Mouse (Mus musculus) forebrain, embryonic 15.5 days (tissue): ENCODE results near the gene Limch1. TPM values are rescaled to one million over a fixed set of nuclear protein-coding genes. Genes with fewer than 3 reads are reported as not detected.

Experiments used
- ATAC-seq: fragments of 200-750 bp; cut with Nextera tagmentation; replicated peaks from 2 replicates; pipeline ENCODE4 v1.8.0; 2017; ENCODE audit warnings: mild to moderate bottlenecking, moderate TSS enrichment, moderate library complexity
- H3K27ac ChIP-seq: fragments of 300-500 bp; sonication (generic); replicated peaks from 2 replicates; pipeline ENCODE4 v1.5.1; 2015; ENCODE audit warnings: mild to moderate bottlenecking, inconsistent platforms
- H3K27me3 ChIP-seq: fragments of 300-500 bp; sonication (generic); 2 replicates; pipeline ENCODE4 v1.6.1; 2015; ENCODE audit warnings: inconsistent platforms
- H3K36me3 ChIP-seq: fragments of 300-500 bp; sonication (generic); 2 replicates; pipeline ENCODE4 v1.6.1; 2015; ENCODE audit warnings: mild to moderate bottlenecking, inconsistent platforms
- H3K4me1 ChIP-seq: fragments of 300-500 bp; sonication (generic); 2 replicates; pipeline ENCODE4 v1.6.1; 2015; ENCODE audit warnings: inconsistent platforms
- H3K4me2 ChIP-seq: fragments of 300-500 bp; sonication (generic); replicated peaks from 2 replicates; pipeline ENCODE4 v1.6.1; 2015; ENCODE audit warnings: mild to moderate bottlenecking, inconsistent platforms
- H3K4me3 ChIP-seq: fragments of 300-500 bp; sonication (generic); 2 replicates; pipeline ENCODE4 v1.5.1; 2015; ENCODE audit warnings: mild to moderate bottlenecking, inconsistent platforms
- H3K9ac ChIP-seq: fragments of 300-500 bp; sonication (generic); replicated peaks from 2 replicates; pipeline ENCODE4 v1.6.1; 2015; ENCODE audit warnings: mild to moderate bottlenecking, inconsistent platforms
- H3K9me3 ChIP-seq: fragments of 300-500 bp; sonication (generic); 2 replicates; pipeline ENCODE4 v1.6.1; 2016; ENCODE audit warnings: inconsistent platforms
- WGBS: fragments of 180-500 bp; shearing (Covaris S2); methylation state at CpG from one replicate; pipeline ENCODE4 v1.1.7; 2015; ENCODE audit warnings: mixed read lengths; 5-methylcytosine and 5-hydroxymethylcytosine counted together
- polyA plus RNA-seq: library from polyadenylated mRNA; unstranded; fragments of >200 nt; fragmentation: Nextera tagmentation; extraction: Ambion mirVana; gene quantifications from 2 replicates; pipeline ENCODE4 v1.2.1, GENCODE M21; 2015

Limch1 gene
- polyA plus RNA-seq, 1 experiment from 2014 or later, result 84.3 TPM

DNA sequence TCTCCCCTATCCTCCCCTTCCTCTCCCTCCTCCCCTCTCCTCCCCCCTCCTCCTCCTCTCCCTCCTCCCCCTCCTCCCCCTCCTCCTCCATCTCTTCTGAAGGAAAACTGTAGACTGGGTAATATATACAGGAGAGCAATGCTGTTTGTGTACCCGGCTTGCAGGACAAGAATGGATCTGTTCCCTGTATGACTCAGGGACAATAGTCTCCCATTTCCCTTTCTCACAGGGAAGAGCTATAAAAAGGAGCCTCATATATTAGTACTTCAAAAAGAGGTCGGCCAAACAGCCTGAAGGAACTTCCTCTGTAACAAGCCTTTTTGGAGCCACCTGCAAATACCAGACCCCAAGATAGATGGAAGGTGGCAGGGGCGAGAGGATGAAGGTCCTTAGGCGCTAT, 23.4 kb downstream of the Limch1 start:
- no peak overlapping the region for H3K27ac ChIP-seq
- H3K27me3 ChIP-seq, result no peaks in the 10 kb centered on the region
- H3K4me1 ChIP-seq, result peaks cover 19% of the 10 kb centered on the region
- H3K36me3 ChIP-seq, result no peaks in the 10 kb centered on the region
- no peak for ATAC-seq
- WGBS, result 55% methylated on average over 4 of the region's 4 CpGs
- no peak overlapping the region for H3K4me2 ChIP-seq
- no peak overlapping the region for H3K4me3 ChIP-seq
- no peak overlapping the region for H3K9ac ChIP-seq
- H3K9me3 ChIP-seq, result no peaks in the 10 kb centered on the region

DNA sequence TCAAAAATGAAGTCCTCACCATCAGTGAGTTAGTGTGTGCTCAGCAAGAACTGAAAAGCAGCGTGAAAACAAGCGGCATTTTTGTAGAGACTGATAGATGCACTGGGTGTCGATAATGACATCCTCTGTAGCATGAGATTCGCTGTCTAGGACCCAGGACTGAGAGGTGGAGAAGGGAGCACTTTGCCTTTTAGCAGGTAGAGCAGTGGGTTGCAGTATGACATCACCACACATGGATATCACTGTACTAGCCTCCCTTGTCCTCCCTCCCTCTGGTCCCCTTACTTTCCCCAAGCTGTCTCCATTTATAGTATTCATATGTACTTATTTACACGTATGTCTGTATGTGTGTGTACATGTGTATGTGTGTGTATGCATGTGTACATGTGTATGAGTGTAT, 23.9 kb downstream of the Limch1 start:
- 92% methylated on average over 5 of the region's 5 CpGs for WGBS
- no peak overlapping the region for H3K4me2 ChIP-seq

GRCm38 (mm10) chr5:66777999-66778710, 32.5 kb downstream of the Limch1 start:
- ATAC-seq, result no peak
- H3K4me3 ChIP-seq, result no peak overlapping the region
- no peaks in the 10 kb centered on the region for H3K9me3 ChIP-seq
- no peak overlapping the region for H3K9ac ChIP-seq
- H3K27ac ChIP-seq, result no peak overlapping the region
- H3K4me1 ChIP-seq, result no peaks in the 10 kb centered on the region
- no peaks in the 10 kb centered on the region for H3K36me3 ChIP-seq
- 69% methylated on average over 10 of the region's 10 CpGs for WGBS
- H3K4me2 ChIP-seq, result no peak overlapping the region
- no peaks in the 10 kb centered on the region for H3K27me3 ChIP-seq

More for the DNA sequence above, 23.9 kb downstream of the Limch1 start:
- no peaks in the 10 kb centered on the region for H3K27me3 ChIP-seq
- peaks cover 19% of the 10 kb centered on the region for H3K4me1 ChIP-seq
- H3K9ac ChIP-seq, result no peak overlapping the region
- no peak for ATAC-seq
- no peaks in the 10 kb centered on the region for H3K9me3 ChIP-seq
- H3K27ac ChIP-seq, result no peak overlapping the region
- no peak overlapping the region for H3K4me3 ChIP-seq
- H3K36me3 ChIP-seq, result no peaks in the 10 kb centered on the region

DNA sequence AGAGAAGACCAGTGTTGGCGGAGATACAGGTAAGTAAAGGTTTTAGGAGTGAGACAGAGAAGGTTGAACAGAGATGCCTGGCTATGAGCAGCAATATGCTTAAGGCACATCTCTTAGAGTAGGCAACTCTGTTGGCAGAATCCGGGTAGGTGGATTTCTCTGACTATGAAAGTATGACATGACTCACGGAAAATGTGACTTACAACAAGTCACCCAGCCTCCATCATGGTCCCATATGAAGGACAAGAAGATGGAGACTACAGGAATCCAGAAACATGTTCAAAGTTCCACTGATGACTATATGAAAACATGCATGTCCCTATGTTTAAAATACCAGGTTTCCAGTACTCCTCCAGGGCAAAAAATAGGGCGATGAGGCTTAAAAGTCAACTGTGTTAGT, 34.7 kb downstream of the Limch1 start:
- H3K4me1 ChIP-seq, result no peaks in the 10 kb centered on the region
- WGBS, result 95% methylated on average over 4 of the region's 4 CpGs
- ATAC-seq, result no peak
- H3K27ac ChIP-seq, result no peak overlapping the region
- H3K27me3 ChIP-seq, result no peaks in the 10 kb centered on the region
- H3K9me3 ChIP-seq, result no peaks in the 10 kb centered on the region
- no peak overlapping the region for H3K9ac ChIP-seq
- H3K36me3 ChIP-seq, result no peaks in the 10 kb centered on the region
- H3K4me3 ChIP-seq, result no peak overlapping the region
- H3K4me2 ChIP-seq, result no peak overlapping the region

- no peak for ATAC-seq
- Histone ChIP-seq H3K4me2 (no peak overlapping the region), H3K4me3 (no peak overlapping the region), H3K27ac (no peak overlapping the region), H3K9ac (no peak overlapping the region), H3K4me1 (no peaks in the 10 kb centered on the region), H3K36me3 (no peaks in the 10 kb centered on the region), H3K9me3 (no peaks in the 10 kb centered on the region), H3K27me3 (no peaks in the 10 kb centered on the region)
- 86% methylated on average over 1 of the region's 1 CpGs for WGBS
These were observed 35.9 kb downstream of the Limch1 start for GRCm38 (mm10) chr5:66781507-66781906.

DNA sequence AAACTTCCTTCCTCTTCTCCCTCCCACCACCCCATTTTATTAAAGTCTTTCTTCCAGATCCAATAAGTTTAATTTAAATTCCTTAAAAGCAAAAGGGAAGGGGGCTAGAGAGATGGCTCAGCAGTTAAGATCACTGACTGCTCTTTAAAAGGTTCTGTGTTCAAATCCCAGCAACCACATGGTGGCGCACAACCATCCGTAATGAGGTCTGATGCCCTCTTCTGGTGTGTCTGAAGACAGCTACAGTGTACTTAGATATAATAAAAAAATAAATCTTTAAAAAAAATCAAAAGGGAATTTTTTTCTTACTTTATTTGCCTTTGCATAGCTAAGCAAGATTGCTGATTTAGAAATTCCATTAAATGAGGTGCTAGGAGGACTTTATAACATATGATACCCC, 37.2 kb downstream of the Limch1 start:
- H3K36me3 ChIP-seq, result no peaks in the 10 kb centered on the region
- no peaks in the 10 kb centered on the region for H3K9me3 ChIP-seq
- no peak for ATAC-seq
- H3K27ac ChIP-seq, result no peak overlapping the region
- H3K4me2 ChIP-seq, result no peak overlapping the region
- H3K4me1 ChIP-seq, result no peaks in the 10 kb centered on the region
- no peak overlapping the region for H3K9ac ChIP-seq
- no peak overlapping the region for H3K4me3 ChIP-seq
- no peaks in the 10 kb centered on the region for H3K27me3 ChIP-seq
- WGBS, result 91% methylated on average over 2 of the region's 2 CpGs

DNA sequence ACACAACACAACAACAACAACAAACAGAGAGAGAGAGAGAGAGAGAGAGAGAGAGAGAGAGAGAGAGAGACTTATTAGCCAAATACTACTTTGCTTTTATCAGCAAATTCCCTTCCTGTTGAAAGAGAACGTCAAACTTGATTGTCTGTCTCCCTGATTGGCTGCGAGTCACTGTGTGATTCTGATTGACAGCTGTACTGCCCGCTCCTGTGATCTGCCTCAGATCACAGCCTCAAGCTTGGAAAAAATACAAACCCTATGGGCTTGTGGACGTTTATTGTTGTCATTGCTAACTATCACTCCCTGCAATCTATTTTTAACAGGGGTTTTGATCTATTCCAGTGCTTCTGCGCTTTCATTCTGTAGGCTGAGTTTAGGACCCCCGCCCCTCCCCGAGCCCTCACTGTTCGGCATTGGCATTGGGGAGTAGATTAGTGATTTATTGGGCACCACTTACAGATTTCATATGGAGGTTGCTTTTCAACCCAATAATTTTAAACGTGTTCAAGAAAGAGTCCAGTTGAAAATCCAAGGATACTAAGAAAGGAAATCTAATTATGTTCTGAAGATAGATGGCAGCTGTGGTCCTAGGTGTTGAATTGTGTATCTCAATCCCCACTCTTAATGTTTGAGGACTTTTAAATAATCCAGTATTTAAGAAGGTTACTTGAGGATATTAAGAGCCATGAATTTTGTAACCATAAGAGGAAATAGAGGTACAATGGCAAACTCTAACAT, 39.2 kb downstream of the Limch1 start:
- 74% methylated on average over 9 of the region's 9 CpGs for WGBS
- Histone ChIP-seq H3K4me1 (no peaks in the 10 kb centered on the region), H3K36me3 (no peaks in the 10 kb centered on the region), H3K27ac (no peak overlapping the region), H3K9me3 (no peaks in the 10 kb centered on the region), H3K4me2 (no peak overlapping the region), H3K9ac (no peak overlapping the region), H3K27me3 (no peaks in the 10 kb centered on the region), H3K4me3 (no peak overlapping the region)
- ATAC-seq, result no peak

DNA sequence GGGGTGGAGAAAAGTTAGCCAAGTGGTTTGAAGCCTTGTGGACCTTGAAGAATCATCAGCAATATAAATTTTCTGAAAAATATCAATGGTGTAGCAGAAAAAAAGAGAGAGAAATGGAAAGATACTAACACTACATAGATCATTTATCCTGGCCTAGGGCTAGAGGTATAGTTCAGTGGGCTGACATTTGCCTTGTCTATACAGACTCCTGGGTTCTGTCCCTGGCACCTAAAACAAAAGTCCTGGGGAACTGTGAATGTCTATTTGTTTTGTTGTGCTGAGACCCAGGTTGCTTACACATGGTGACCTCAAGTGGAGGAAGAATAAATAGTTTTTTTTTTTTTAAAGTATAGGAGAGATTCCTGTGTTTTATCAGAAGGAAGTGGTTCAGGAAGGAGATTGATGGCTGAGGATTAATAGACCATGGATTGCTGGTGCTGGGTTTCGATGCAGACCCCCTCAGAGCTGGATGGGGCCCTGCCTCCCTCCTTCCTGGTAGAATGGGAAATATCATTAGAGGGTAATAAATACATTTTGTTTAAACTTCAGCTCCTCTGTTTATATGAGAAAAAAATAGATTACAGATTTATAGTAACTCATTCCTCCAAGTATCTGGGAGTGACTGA, 40.5 kb downstream of the Limch1 start:
- Histone ChIP-seq H3K4me2 (no peak overlapping the region), H3K27ac (no peak overlapping the region), H3K9me3 (no peaks in the 10 kb centered on the region), H3K4me1 (no peaks in the 10 kb centered on the region), H3K9ac (no peak overlapping the region), H3K27me3 (no peaks in the 10 kb centered on the region), H3K36me3 (no peaks in the 10 kb centered on the region), H3K4me3 (no peak overlapping the region)
- WGBS, result 87% methylated on average over 1 of the region's 1 CpGs
- ATAC-seq, result no peak

- Histone ChIP-seq H3K36me3 (no peaks in the 10 kb centered on the region), H3K4me2 (no peak overlapping the region), H3K4me1 (no peaks in the 10 kb centered on the region), H3K9me3 (no peaks in the 10 kb centered on the region), H3K4me3 (no peak overlapping the region), H3K27ac (no peak overlapping the region), H3K9ac (no peak overlapping the region), H3K27me3 (no peaks in the 10 kb centered on the region)
- no peak for ATAC-seq
- 96% methylated on average over 8 of the region's 8 CpGs for WGBS
These were observed 41.0 kb downstream of the Limch1 start for GRCm38 (mm10) chr5:66786621-66787061.

DNA sequence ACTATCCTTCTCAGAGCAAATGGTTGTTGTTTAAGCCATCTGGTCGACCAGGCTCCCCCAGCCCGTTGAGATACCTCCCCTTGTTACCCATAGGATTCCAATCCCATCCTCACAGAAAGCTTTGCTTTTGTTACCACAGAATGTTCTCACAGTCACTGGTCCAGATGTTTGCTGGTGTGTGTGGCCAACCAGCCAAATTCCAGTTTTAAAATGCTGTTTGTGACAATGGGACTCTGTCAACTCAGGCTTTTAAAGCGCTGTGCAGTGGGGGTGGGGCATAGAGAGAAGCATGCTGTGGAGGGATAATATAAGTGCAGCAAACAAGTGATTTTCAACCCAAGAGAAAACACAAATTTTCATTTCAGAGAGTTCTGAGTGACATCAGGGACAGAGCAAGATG, 43.4 kb downstream of the Limch1 start:
- H3K27ac ChIP-seq, result no peak overlapping the region
- 89% methylated on average over 3 of the region's 3 CpGs for WGBS
- H3K27me3 ChIP-seq, result no peaks in the 10 kb centered on the region
- no peak overlapping the region for H3K9ac ChIP-seq
- H3K36me3 ChIP-seq, result no peaks in the 10 kb centered on the region
- H3K4me3 ChIP-seq, result no peak overlapping the region
- no peak for ATAC-seq
- no peak overlapping the region for H3K4me2 ChIP-seq
- no peaks in the 10 kb centered on the region for H3K4me1 ChIP-seq
- H3K9me3 ChIP-seq, result no peaks in the 10 kb centered on the region

DNA sequence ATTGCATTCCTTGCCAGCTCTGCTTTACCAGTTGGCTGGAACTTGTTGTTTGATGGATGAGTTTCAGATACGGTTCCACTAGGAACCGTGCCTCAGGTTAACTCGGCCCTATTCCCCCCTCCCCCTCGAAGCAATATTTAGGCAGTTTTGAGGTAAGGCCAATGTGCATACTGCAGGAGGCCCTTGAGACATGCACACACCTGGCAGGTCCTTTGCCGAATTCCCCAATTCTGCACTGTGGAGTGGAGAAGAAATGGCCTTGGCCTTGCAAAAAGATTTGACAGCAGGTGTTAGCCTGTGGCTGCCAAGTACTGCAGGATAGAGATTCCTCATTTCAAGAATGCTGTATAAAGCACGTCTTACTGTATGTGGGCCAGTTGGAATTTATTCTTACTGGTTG, 45.5 kb downstream of the Limch1 start:
- Histone ChIP-seq H3K36me3 (no peaks in the 10 kb centered on the region), H3K9ac (no peak overlapping the region), H3K4me2 (no peak overlapping the region), H3K4me1 (no peaks in the 10 kb centered on the region), H3K4me3 (no peak overlapping the region), H3K27ac (no peak overlapping the region), H3K9me3 (no peaks in the 10 kb centered on the region), H3K27me3 (no peaks in the 10 kb centered on the region)
- no peak for ATAC-seq
- 75% methylated on average over 6 of the region's 6 CpGs for WGBS

- Histone ChIP-seq H3K36me3 (no peaks in the 10 kb centered on the region), H3K4me3 (no peak overlapping the region), H3K4me2 (no peak overlapping the region), H3K27me3 (no peaks in the 10 kb centered on the region), H3K9ac (no peak overlapping the region), H3K4me1 (peaks cover 10% of the 10 kb centered on the region), H3K27ac (no peak overlapping the region), H3K9me3 (no peaks in the 10 kb centered on the region)
- no peak for ATAC-seq
- 94% methylated on average over 3 of the region's 3 CpGs for WGBS
These were observed 47.6 kb downstream of the Limch1 start for GRCm38 (mm10) chr5:66793251-66793650.
